In the genomic region with DNA sequence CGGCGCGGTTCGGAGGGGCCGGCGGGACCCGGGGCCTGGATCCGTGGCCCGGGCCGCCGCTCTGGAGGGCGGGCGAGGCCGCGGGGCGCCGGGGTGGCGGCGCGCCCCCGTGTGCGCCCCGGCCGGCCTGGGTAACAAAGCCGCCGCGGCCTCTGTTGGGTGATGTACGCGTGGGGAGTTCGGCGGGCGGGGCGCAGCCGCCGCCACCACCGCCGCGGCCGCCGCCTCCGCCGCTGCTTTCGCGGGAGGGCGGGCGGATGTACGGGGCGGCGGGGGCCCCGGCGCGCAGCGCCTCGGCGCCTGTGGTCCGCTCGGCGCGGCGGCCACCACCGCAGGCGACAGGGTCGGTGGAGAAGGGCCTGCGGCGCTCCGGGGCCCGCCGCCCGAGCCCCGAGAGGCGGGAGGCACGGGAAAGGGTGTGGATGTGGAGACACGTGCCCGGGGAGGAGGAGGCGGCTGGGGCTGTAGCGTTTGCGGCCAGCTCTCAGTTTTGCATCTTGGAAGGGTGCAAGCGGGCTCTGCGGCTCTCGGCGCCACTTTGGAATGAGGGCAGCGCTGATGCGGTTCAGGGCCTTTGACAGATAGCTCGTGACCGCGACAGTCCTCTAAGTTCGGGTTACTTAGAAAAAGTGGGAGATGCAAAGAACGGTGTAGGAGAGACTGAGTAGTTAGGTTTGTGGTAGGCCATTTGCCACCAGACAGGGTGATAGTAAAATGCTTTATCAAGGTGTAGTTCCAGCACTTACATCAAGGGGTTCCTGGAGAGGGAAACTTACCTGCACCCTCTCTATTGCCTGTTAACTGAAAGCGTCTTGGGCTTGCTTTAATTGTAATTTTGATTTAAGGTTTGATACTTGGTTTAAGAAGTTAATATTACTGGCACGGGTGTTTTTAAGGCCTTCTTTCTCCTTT, we compare ENCODE assay signal across 8 mouse cellular contexts. TPM values are rescaled to one million over a fixed set of nuclear protein-coding genes. Genes with fewer than 3 reads are reported as not detected.
DNase-seq lines count a peak whose midpoint lies in the region; ATAC-seq and TF ChIP-seq lines count a peak whose summit lies in the region.

No protein-coding gene starts in this region.

- H3K9ac ChIP-seq in intestine, postnatal 0 days (ENCODE audit: low read depth, low read length): peak overlapping the region; percentile 98
- H3K9ac ChIP-seq in midbrain, embryonic 16.5 days (ENCODE audit: low read depth, low read length): peak overlapping the region; percentile 95

- H3K27me3 ChIP-seq in intestine, postnatal 0 days (replicated peaks; ENCODE audit: control insufficient read depth, insufficient read depth, low read length): no peaks in the 10 kb centered on the region
- H3K27me3 ChIP-seq in midbrain, embryonic 16.5 days (ENCODE audit: control insufficient read depth, insufficient read depth, low read depth, low read length): no peaks in the 10 kb centered on the region

- H3K4me3 ChIP-seq in intestine, postnatal 0 days (ENCODE audit: low read depth, low read length): peak overlapping the region; percentile 82
- H3K4me3 ChIP-seq in midbrain, embryonic 16.5 days (ENCODE audit: low read depth, low read length): peak overlapping the region; percentile 95

- 0 out of 2 replicates have a peak, but pooled peaks cover 5% of the 10 kb centered on the region for H3K4me1 ChIP-seq in intestine, postnatal 0 days (replicated peaks; ENCODE audit: control insufficient read depth, insufficient read depth, low read length)
- H3K4me1 ChIP-seq in midbrain, embryonic 16.5 days (ENCODE audit: control insufficient read depth, insufficient read depth, low read length): peaks cover 19% of the 10 kb centered on the region

- H3K36me3 ChIP-seq in intestine, postnatal 0 days (ENCODE audit: control insufficient read depth, insufficient read depth): peaks cover 38% of the 10 kb centered on the region
- H3K36me3 ChIP-seq in midbrain, embryonic 16.5 days (ENCODE audit: control insufficient read depth, insufficient read depth, low read length): peaks cover 14% of the 10 kb centered on the region

- no peaks in the 10 kb centered on the region for H3K9me3 ChIP-seq in intestine, postnatal 0 days (ENCODE audit: control insufficient read depth)
- no peaks in the 10 kb centered on the region for H3K9me3 ChIP-seq in midbrain, embryonic 16.5 days (replicated peaks; ENCODE audit: control insufficient read depth, low read length, poor library complexity, severe bottlenecking)

- peak; percentile 46 for ATAC-seq in intestine, postnatal 0 days
- peak; percentile 66 for ATAC-seq in midbrain, embryonic 16.5 days

- DNase-seq in 3T3-L1 (ENCODE audit: low read depth, low spot score) (peak; percentile 56), liver (peak; percentile 64)
- DNase-seq in adrenal gland, postnatal 10 days: peak; percentile 70
- DNase-seq in embryo, embryonic 9.5 days (ENCODE audit: extremely low spot score): peak; percentile 54
- peak; percentile 96 for DNase-seq in heart, adult 11 months
- peak; percentile 59 to 81 for DNase-seq in spleen, postnatal 4 days (ENCODE audit: low spot score in 2 of 2)

- under 1% methylated on average over 42 of the region's 90 CpGs for WGBS in intestine, postnatal 0 days
- under 1% methylated on average over 78 of the region's 90 CpGs for WGBS in midbrain, embryonic 16.5 days

- peak overlapping the region; percentile 79 for H3K4me2 ChIP-seq in intestine, postnatal 0 days (replicated peaks; ENCODE audit: low read depth)
- peak overlapping the region; percentile 62 for H3K4me2 ChIP-seq in midbrain, embryonic 16.5 days (ENCODE audit: low read length)

- H3K27ac ChIP-seq in intestine, postnatal 0 days (ENCODE audit: low read depth, low read length): peak overlapping the region; percentile 98
- H3K27ac ChIP-seq in midbrain, embryonic 16.5 days (ENCODE audit: low read length): peak overlapping the region; percentile 100

- peak; percentile 40; the same call in 1 of the 2 replicates for TF ChIP-seq CTCF in intestine, postnatal 0 days (IDR thresholded peaks at IDR 0.05; ENCODE audit: low read depth)

RNA-seq across cellular contexts. Expression of a gene that starts 0.8 kb away (rescaled TPM):
- total RNA-seq in adrenal gland, postnatal 10 days (2021): 100 to 1,000 TPM; 151 to 169 TPM
- polyA plus RNA-seq in intestine, postnatal 0 days (2015; fragmentation: Nextera tagmentation; extraction: Ambion mirVana): 207 and 216 TPM in 2 replicates
- 346 and 351 TPM in 2 replicates for polyA plus RNA-seq in midbrain, embryonic 16.5 days (2015; fragmentation: Nextera tagmentation; extraction: Ambion mirVana)

RNA-seq across cellular contexts. Expression of a gene that starts 30.3 kb away (rescaled TPM):
- 100 to 1,000 TPM; 110 to 152 TPM for total RNA-seq in adrenal gland, postnatal 10 days (2021)
- polyA plus RNA-seq in intestine, postnatal 0 days (2015; fragmentation: Nextera tagmentation; extraction: Ambion mirVana): 95.8 and 103 TPM in 2 replicates
- polyA plus RNA-seq in midbrain, embryonic 16.5 days (2015; fragmentation: Nextera tagmentation; extraction: Ambion mirVana): 178 and 188 TPM in 2 replicates

RNA-seq across cellular contexts. Expression of a gene that starts 51.4 kb away (rescaled TPM):
- total RNA-seq in adrenal gland, postnatal 10 days (2021): 10 to 100 TPM; 18.2 to 21.1 TPM
- polyA plus RNA-seq in intestine, postnatal 0 days (2015; fragmentation: Nextera tagmentation; extraction: Ambion mirVana): 24.9 TPM in 2 replicates
- 56.9 and 57.5 TPM in 2 replicates for polyA plus RNA-seq in midbrain, embryonic 16.5 days (2015; fragmentation: Nextera tagmentation; extraction: Ambion mirVana)

RNA-seq across cellular contexts. Expression of a gene that starts 51.7 kb away (rescaled TPM):
- total RNA-seq in adrenal gland, postnatal 10 days (2021): 10 to 100 TPM; 29.7 to 30.1 TPM
- polyA plus RNA-seq in intestine, postnatal 0 days (2015; fragmentation: Nextera tagmentation; extraction: Ambion mirVana): 24.6 and 28.0 TPM in 2 replicates
- 49.8 and 50.2 TPM in 2 replicates for polyA plus RNA-seq in midbrain, embryonic 16.5 days (2015; fragmentation: Nextera tagmentation; extraction: Ambion mirVana)

Comparison
In these comparisons a context has a peak if more than half of its experiments do, and no peak if none do; other contexts are left out.
1. Peak in every context shown above with its lines: DNase-seq, ATAC-seq, H3K4me3 ChIP-seq and H3K27ac ChIP-seq.